Mouse (Mus musculus) embryonic facial prominence, embryonic 12.5 days (tissue): Measurements from ENCODE around the gene Scfd2. TPM values are rescaled to one million over a fixed set of nuclear protein-coding genes. Genes with fewer than 3 reads are reported as not detected.

Experiments used
- ATAC-seq: fragments of 200-750 bp; cut with Nextera tagmentation; 2 replicates; pipeline ENCODE4 v1.8.0; 2017; ENCODE audit not compliant: insufficient number of reproducible peaks, insufficient read depth, low FRiP score, low TSS enrichment
- H3K27ac ChIP-seq: fragments of 300-500 bp; sonication (generic); 2 replicates; pipeline ENCODE4 v1.5.1; 2016; ENCODE audit warnings: mild to moderate bottlenecking
- H3K27me3 ChIP-seq: fragments of 300-500 bp; sonication (generic); 2 replicates; pipeline ENCODE4 v1.6.1; 2016; ENCODE audit warnings: mild to moderate bottlenecking, moderate library complexity
- H3K36me3 ChIP-seq: fragments of 300-500 bp; sonication (generic); 2 replicates; pipeline ENCODE4 v1.6.1; 2016; ENCODE audit warnings: mild to moderate bottlenecking
- H3K4me1 ChIP-seq: fragments of 300-500 bp; sonication (generic); 2 replicates; pipeline ENCODE4 v1.6.1; 2016
- H3K4me2 ChIP-seq: fragments of 300-500 bp; sonication (generic); replicated peaks from 2 replicates; pipeline ENCODE4 v1.6.1; 2016; ENCODE audit warnings: mild to moderate bottlenecking, moderate library complexity
- H3K4me3 ChIP-seq: fragments of 300-500 bp; sonication (generic); 2 replicates; pipeline ENCODE4 v1.5.1; 2016; ENCODE audit warnings: mild to moderate bottlenecking
- H3K9ac ChIP-seq: fragments of 300-500 bp; sonication (generic); 2 replicates; pipeline ENCODE4 v1.6.1; 2016; ENCODE audit warnings: mild to moderate bottlenecking, moderate library complexity
- H3K9me3 ChIP-seq: fragments of 300-500 bp; sonication (generic); 2 replicates; pipeline ENCODE4 v1.6.1; 2016; ENCODE audit warnings: mild to moderate bottlenecking, moderate library complexity
- WGBS: fragments of 180-500 bp; shearing (Covaris S2); methylation state at CpG from one replicate; pipeline ENCODE4 v1.1.7; 2016; 5-methylcytosine and 5-hydroxymethylcytosine counted together
- polyA plus RNA-seq: library from polyadenylated mRNA; unstranded; fragments of >200 nt; fragmentation: Nextera tagmentation; extraction: Ambion mirVana; gene quantifications from 2 replicates; pipeline ENCODE4 v1.2.1, GENCODE M21; 2016

The Scfd2 gene
- polyA plus RNA-seq, 1 experiment from 2014 or later = 18.2 TPM

DNA sequence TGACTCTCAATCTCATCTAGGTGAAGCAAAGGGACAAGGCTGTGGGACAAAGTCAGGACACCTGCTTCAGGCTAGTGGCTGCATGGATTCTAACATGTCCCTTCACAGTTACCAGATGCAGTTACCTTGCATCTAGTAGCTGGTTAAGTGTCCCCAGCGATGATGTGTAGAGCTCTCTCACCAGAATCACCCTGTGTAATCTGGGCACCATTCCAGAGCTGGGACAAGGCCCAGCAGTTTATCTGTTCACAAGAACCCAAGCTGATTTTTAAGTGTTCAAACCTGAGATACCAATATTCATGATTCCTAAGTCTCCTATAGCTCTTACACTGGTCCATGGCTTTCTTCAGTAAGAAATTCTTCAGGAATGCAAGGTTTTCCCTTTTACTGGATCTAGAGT is 264.4 kb downstream of the Scfd2 start:
- peaks cover 37% of the 10 kb centered on the region for H3K4me1 ChIP-seq
- H3K36me3 ChIP-seq = no peaks in the 10 kb centered on the region
- H3K4me3 ChIP-seq = no peak overlapping the region
- H3K27ac ChIP-seq = peak overlapping the region; percentile 30; the same call in 1 of the 2 replicates
- no peak overlapping the region for H3K9ac ChIP-seq
- no peaks in the 10 kb centered on the region for H3K27me3 ChIP-seq
- 73% methylated on average over 1 of the region's 1 CpGs for WGBS
- no peak for ATAC-seq
- no peaks in the 10 kb centered on the region for H3K9me3 ChIP-seq
- H3K4me2 ChIP-seq = no peak overlapping the region

DNA sequence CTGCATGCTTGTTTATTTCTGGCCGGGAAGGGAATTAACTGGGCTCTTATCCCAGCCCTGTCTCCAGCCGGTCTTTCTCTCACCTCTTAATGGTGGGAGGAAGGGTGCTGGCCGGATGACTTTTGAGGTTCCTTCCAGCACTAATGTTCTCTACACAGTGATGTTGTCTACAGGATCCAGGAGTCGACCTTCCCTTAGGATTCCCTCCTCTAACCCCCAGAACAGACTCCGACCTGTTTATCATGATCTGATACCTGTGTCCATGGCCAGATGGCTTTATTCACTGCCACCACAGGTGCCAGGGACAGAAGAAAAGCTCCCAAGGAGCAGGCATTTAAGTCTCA is 265.1 kb downstream of the Scfd2 start:
- no peaks in the 10 kb centered on the region for H3K36me3 ChIP-seq
- 62% methylated on average over 5 of the region's 5 CpGs for WGBS
- no peaks in the 10 kb centered on the region for H3K27me3 ChIP-seq
- no peak overlapping the region for H3K27ac ChIP-seq
- H3K4me2 ChIP-seq = no peak overlapping the region
- no peak overlapping the region for H3K4me3 ChIP-seq
- H3K4me1 ChIP-seq = peaks cover 33% of the 10 kb centered on the region
- no peaks in the 10 kb centered on the region for H3K9me3 ChIP-seq
- no peak for ATAC-seq
- H3K9ac ChIP-seq = no peak overlapping the region

DNA sequence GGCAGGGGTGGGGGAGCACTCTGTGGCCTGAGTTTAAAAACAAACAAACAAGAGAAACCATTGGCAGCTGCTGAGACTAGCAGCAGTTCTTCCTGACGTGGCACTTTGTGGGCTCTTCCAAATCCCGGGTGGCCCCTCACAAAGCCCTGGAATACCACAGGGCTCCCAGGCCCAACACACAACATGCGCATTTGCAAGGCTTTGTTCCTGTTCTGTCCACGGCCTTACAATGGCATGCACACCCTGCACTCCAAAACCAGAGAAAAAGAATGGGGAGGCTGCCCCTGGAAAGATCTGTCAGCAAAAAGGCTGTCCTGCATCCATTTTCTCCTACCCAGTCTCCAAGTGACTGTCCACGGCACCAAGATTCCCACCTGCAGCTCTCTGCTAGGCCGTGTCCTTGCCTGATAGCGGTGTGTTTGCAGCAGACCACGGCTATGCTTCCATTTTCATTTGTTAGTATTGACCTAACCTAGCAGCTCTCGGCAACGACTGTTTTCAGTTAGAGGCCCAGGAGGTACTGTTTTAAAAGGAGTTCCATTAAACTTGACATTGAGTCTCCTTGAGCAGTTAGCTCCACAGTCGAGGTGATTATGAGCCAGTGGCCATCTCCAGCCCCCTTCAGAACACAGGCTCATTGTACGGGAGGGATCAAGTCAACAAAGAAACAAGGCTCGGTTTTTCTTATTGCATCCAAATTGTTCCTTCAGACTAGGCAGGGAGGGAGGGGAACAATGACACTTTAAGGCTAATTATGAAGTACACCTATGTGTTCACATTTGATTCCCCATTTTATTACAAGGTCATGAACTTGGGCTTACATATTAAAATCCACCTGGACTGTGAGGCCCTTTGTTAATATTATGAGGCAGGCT is 265.7 kb downstream of the Scfd2 start:
- Histone ChIP-seq H3K4me3 (no peak overlapping the region), H3K36me3 (no peaks in the 10 kb centered on the region), H3K4me1 (peaks cover 39% of the 10 kb centered on the region), H3K9me3 (no peaks in the 10 kb centered on the region), H3K27me3 (no peaks in the 10 kb centered on the region), H3K9ac (no peak overlapping the region), H3K27ac (peak overlapping the region; percentile 36; the same call in 1 of the 2 replicates), H3K4me2 (no peak overlapping the region)
- WGBS = 30% methylated on average over 13 of the region's 13 CpGs
- ATAC-seq = no peak

DNA sequence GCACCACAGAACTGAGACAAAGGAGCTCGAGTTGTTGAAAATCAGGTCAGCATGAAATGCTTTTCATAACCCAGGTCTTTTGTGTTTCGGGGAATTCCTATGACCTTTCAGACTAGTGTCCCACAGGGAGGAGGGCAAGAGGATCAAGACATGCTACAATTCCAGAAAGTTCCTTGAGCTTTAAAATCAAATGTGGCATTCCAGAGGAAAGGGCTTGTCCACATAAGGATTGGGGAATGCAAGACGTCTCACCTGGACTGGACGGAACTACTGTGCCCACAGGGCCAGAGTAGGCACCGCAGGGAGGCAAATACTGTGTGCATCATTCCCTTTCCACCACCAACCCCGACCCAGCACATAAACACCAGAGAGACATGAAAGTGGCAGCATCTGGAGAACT is 266.4 kb downstream of the Scfd2 start:
- Histone ChIP-seq H3K27ac (peak overlapping the region; percentile 36; the same call in 1 of the 2 replicates), H3K36me3 (no peaks in the 10 kb centered on the region), H3K9ac (no peak overlapping the region), H3K4me2 (no peak overlapping the region), H3K4me1 (peaks cover 46% of the 10 kb centered on the region), H3K27me3 (no peaks in the 10 kb centered on the region), H3K4me3 (no peak overlapping the region), H3K9me3 (no peaks in the 10 kb centered on the region)
- no peak for ATAC-seq
- WGBS = 61% methylated on average over 6 of the region's 6 CpGs

DNA sequence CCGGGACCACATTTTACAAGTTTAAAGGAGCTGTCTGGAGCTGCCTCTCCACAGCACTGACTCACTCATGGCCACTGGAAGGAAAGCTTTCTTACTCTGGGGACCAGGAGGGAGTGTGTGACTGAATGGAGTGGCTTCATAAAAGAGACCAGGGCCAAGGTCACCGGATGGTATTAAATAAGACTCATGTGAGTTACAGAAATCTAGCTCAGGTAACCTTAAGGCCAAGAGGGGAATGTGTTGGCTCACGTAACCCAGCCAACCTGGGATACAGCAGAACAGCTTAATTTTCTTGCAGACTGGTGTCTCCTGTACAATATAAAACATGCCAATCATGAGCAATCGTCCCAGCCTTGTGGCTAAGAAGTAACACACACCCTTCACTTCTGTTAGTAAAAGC is 267.0 kb downstream of the Scfd2 start:
- H3K27me3 ChIP-seq = no peaks in the 10 kb centered on the region
- H3K4me3 ChIP-seq = no peak overlapping the region
- H3K36me3 ChIP-seq = no peaks in the 10 kb centered on the region
- H3K9me3 ChIP-seq = no peaks in the 10 kb centered on the region
- 66% methylated on average over 4 of the region's 4 CpGs for WGBS
- H3K4me2 ChIP-seq = no peak overlapping the region
- ATAC-seq = no peak
- no peak overlapping the region for H3K27ac ChIP-seq
- H3K4me1 ChIP-seq = peaks cover 51% of the 10 kb centered on the region
- no peak overlapping the region for H3K9ac ChIP-seq

DNA sequence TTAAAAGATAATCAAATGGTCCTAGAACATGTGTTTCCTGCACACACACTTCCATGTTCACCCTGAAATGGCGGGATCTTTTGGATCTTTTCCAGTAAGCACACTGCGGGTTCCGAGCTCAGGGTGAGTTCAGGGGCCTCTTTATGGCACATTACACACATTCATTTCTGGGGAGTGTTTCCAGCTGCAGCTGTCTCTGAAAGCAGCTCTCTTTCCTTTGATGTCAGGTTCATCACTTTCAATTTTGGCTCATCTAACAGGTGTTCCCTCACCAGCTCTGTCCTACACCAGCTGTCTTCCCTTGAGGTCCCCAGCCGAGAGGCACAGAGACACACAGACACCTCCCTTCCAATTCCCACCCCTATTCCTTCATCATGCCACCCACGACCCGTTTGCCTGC is 270.5 kb downstream of the Scfd2 start:
- Histone ChIP-seq H3K27me3 (no peaks in the 10 kb centered on the region), H3K9me3 (no peaks in the 10 kb centered on the region), H3K4me3 (no peak overlapping the region), H3K36me3 (no peaks in the 10 kb centered on the region), H3K9ac (no peak overlapping the region), H3K4me1 (peaks cover 36% of the 10 kb centered on the region), H3K27ac (peak overlapping the region; percentile 80), H3K4me2 (no peak overlapping the region)
- WGBS = 60% methylated on average over 6 of the region's 6 CpGs
- ATAC-seq = 0 out of 2 replicates have a peak, but pooled peaks have one; percentile 25

DNA sequence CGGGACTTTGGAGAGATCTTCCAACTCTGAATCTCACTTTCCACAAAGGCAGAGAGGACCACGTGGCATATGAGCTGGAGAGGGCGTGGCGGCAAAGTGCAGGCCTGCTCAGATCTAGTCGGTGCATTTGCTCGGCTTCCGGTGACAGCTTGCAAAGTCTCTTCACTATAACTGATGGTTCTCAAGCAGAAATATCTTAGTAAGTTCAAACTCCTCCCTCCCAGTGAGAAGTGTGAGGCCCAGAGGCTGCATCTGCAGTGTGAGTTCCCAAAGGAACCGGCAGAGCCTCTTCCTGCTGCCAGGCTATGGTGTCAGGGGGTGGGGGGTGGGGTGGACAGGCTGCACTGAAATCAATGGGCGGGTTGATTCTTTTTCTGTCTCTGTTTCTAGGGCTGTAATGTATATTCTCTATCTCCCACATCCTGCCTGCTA is 271.2 kb downstream of the Scfd2 start:
- no peaks in the 10 kb centered on the region for H3K36me3 ChIP-seq
- no peak overlapping the region for H3K4me3 ChIP-seq
- no peaks in the 10 kb centered on the region for H3K9me3 ChIP-seq
- no peak overlapping the region for H3K9ac ChIP-seq
- WGBS = 31% methylated on average over 9 of the region's 9 CpGs
- no peaks in the 10 kb centered on the region for H3K27me3 ChIP-seq
- H3K4me1 ChIP-seq = peaks cover 30% of the 10 kb centered on the region
- peak; percentile 59; the same call in 1 of the 2 replicates for ATAC-seq
- H3K27ac ChIP-seq = peak overlapping the region; percentile 80
- H3K4me2 ChIP-seq = no peak overlapping the region

DNA sequence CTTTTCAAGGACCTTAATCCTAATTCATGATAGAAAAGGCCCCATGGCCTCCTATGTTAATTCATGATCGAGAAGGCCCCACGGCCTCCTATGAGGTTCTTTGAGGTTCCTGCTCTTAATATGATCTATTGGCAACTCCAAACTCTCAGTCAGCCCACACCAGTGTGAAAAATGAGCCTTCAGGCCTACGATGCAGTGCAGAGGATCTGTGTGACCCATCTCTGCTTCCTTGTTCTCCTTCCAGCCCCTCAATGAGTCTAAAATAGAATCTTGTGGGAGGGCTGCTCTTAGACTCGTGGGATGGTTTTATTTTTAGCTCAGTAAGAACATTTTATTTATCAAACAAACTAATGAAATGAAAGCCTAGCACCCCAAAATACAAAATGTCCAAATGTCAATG is 274.9 kb downstream of the Scfd2 start:
- Histone ChIP-seq H3K27me3 (no peaks in the 10 kb centered on the region), H3K27ac (no peak overlapping the region), H3K4me1 (peaks cover 32% of the 10 kb centered on the region), H3K9me3 (no peaks in the 10 kb centered on the region), H3K4me3 (no peak overlapping the region), H3K4me2 (no peak overlapping the region), H3K36me3 (no peaks in the 10 kb centered on the region), H3K9ac (no peak overlapping the region)
- 76% methylated on average over 4 of the region's 4 CpGs for WGBS
- ATAC-seq = no peak

DNA sequence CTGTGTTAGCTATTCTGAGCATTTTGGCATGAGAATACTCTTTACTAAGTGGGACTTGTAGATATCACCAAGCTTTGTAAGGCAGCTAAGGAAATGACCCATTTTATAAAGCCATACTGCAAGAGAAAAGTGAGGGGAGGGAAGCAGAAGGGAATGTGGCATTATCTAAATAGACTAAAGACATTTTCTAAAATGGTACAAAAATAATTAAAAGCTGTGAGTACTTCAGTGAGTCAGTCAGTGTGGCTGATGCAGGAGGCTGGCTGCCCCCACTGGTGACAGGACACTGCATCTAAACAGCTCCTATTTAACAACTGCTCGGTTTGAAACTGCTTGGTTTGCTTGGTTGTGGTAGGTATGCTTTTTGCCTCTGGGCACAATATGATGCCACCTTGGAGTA is 276.6 kb downstream of the Scfd2 start:
- H3K27ac ChIP-seq = no peak overlapping the region
- 60% methylated on average over 1 of the region's 1 CpGs for WGBS
- H3K9me3 ChIP-seq = no peaks in the 10 kb centered on the region
- H3K27me3 ChIP-seq = no peaks in the 10 kb centered on the region
- no peaks in the 10 kb centered on the region for H3K36me3 ChIP-seq
- peaks cover 35% of the 10 kb centered on the region for H3K4me1 ChIP-seq
- H3K4me2 ChIP-seq = no peak overlapping the region
- H3K4me3 ChIP-seq = no peak overlapping the region
- no peak for ATAC-seq
- no peak overlapping the region for H3K9ac ChIP-seq

DNA sequence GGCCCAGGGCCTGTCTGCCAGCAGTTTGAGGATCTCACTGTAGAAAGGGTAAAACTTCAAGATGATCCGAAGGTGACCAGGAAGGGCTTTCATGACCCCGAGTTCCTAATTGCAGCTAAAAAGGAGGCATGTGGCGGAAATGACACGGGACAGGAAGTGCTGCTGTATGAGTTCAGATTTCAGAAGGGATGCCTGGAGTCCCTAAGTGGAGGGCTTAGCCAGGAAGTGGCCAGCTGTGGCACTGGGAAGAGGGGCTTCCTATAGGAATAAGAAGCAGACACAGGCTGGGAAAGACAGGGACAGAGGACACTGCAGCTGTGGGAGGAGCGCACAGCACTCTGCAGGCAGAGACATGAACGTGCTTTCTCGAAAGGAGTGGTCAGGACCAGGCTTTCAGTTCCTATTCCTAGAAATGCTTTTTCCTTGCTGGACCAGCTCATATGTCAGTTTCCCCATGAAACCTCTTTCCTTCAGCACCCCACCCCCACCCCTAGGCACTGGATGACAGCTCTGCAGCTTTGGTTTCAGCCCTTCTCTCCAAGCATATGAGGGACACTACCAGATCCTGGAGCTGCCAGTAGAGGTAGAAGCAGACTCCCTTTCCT is 277.7 kb downstream of the Scfd2 start:
- Histone ChIP-seq H3K4me2 (no peak overlapping the region), H3K4me1 (peaks cover 39% of the 10 kb centered on the region), H3K36me3 (no peaks in the 10 kb centered on the region), H3K27ac (peak overlapping the region; percentile 50; the same call in 1 of the 2 replicates), H3K4me3 (no peak overlapping the region), H3K9ac (no peak overlapping the region), H3K27me3 (no peaks in the 10 kb centered on the region), H3K9me3 (no peaks in the 10 kb centered on the region)
- ATAC-seq = no peak
- WGBS = 22% methylated on average over 7 of the region's 7 CpGs

DNA sequence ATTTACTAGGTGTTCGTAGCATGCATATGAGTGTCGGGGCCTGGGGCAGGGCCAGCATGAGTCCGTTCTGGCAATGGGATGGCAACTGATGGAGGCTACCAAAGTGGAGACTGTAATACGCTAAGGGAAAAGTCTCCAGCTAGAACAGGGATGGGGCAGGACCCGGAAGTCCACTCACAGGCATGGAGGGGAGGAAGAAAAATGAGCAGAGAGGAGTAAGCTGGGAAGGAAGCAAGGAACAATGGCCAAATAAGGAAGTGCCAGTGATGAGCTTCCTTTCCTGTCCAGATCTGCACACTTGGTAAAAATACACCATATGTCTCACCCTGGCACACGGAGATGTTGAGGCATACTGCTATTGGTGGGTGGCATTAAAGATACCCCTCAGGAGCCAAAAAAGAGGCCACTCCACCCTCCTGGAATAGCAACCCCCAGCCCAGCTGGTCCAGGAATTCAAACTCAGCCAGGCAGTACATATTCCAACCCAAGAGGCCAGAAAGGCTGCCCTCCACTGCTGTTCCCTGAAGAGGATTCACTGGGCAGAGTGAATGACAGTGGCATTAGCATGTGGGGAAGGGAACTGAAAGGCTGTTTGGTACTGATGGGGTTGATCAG is 278.8 kb downstream of the Scfd2 start:
- Histone ChIP-seq H3K4me1 (peaks cover 39% of the 10 kb centered on the region), H3K27ac (no peak overlapping the region)
- 91% methylated on average over 6 of the region's 6 CpGs for WGBS

DNA sequence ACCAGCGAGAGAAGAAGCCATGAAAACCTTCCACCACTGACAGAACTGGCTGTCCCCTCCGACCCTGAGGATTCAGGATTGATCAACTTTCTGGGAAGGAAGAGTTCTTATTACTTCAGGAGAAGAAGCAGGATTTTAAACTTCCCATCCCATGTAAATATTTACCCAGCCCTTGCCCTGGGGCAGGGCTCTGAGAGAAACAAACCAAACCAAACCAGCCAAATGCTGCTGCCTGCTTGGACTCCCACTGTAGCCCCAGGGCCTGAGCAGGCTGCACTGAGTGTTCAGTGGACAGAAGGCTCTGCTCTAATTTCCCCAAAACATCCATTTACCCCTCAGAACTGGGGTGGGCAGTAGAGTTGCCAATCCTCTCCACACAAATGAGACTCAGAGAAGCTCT is 280.6 kb downstream of the Scfd2 start:
- no peak for ATAC-seq
- Histone ChIP-seq H3K27ac (0 out of 2 replicates have a peak overlapping the region, but pooled peaks have one; percentile 64), H3K36me3 (no peaks in the 10 kb centered on the region), H3K9me3 (no peaks in the 10 kb centered on the region), H3K4me2 (no peak overlapping the region), H3K4me1 (peaks cover 44% of the 10 kb centered on the region), H3K27me3 (no peaks in the 10 kb centered on the region), H3K4me3 (no peak overlapping the region), H3K9ac (no peak overlapping the region)
- WGBS = 55% methylated on average over 2 of the region's 2 CpGs

More for the DNA sequence above, 278.8 kb downstream of the Scfd2 start:
- Histone ChIP-seq H3K9ac (no peak overlapping the region), H3K36me3 (no peaks in the 10 kb centered on the region), H3K4me2 (no peak overlapping the region), H3K27me3 (no peaks in the 10 kb centered on the region), H3K4me3 (no peak overlapping the region), H3K9me3 (no peaks in the 10 kb centered on the region)
- ATAC-seq = no peak
